Comparison of ENCODE assay signal across 8 mouse cellular contexts in the genomic region with DNA sequence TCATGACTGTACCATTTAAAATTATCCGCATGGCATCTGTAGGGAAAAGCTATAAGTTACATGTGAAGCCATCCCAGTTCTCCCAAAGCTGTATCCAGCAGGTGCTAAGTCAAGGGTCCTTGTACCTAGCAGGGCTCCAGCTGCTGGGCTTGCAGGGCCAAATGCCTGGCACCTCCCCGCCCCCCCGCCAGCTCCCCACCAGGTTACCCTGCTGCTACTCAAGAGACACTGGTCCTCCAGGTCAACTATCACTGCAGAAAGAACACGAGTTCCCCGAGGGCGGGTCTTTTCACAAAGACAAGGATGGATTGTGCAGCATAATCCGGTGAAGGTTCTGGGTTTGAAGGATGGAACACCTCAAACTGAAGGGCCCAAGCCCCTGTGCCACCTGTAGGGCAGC. TPM values are rescaled to one million over a fixed set of nuclear protein-coding genes. Genes with fewer than 3 reads are reported as not detected.
DNase-seq lines count a peak whose midpoint lies in the region; ATAC-seq and TF ChIP-seq lines count a peak whose summit lies in the region.

No protein-coding gene starts in this region.

- H3K4me1 ChIP-seq in heart, embryonic 13.5 days: peaks cover 8% of the 10 kb centered on the region
- peaks cover 7% of the 10 kb centered on the region for H3K4me1 ChIP-seq in cortical plate, adult 2 months (ENCODE audit: control insufficient read depth, insufficient read depth, low read length)
- H3K4me1 ChIP-seq in hindbrain, embryonic 14.5 days (replicated peaks; ENCODE audit: control insufficient read depth, insufficient read depth, low read length): peaks cover 12% of the 10 kb centered on the region; the same call in 1 of the 2 replicates
- peaks cover 18% of the 10 kb centered on the region for H3K4me1 ChIP-seq in midbrain, embryonic 15.5 days

- no peaks in the 10 kb centered on the region for H3K36me3 ChIP-seq in heart, embryonic 13.5 days
- H3K36me3 ChIP-seq in hindbrain, embryonic 14.5 days (replicated peaks; ENCODE audit: control insufficient read depth, insufficient read depth): no peaks in the 10 kb centered on the region
- no peaks in the 10 kb centered on the region for H3K36me3 ChIP-seq in midbrain, embryonic 15.5 days (replicated peaks)

- H3K9me3 ChIP-seq in heart, embryonic 13.5 days: peaks cover 3% of the 10 kb centered on the region; the same call in 1 of the 2 replicates
- H3K9me3 ChIP-seq in hindbrain, embryonic 14.5 days (ENCODE audit: control insufficient read depth, low read length): no peaks in the 10 kb centered on the region
- H3K9me3 ChIP-seq in midbrain, embryonic 15.5 days: no peaks in the 10 kb centered on the region

- no peak for DNase-seq in heart, postnatal 14 days
- no peak for DNase-seq in hindbrain, embryonic 14.5 days (ENCODE audit: low spot score)
- DNase-seq in thymus, postnatal 4 days: no peak
- DNase-seq in natural killer cell, adult 2 months (ENCODE audit: low spot score in 2 of 2): no peak
- no peak for DNase-seq in kidney, postnatal 36 days

- intact Hi-C loops in heart, postnatal 14 days (cut with DNase I): loop anchor here (2.0 kb wide), 1 partner anchor 28 kb away; no protein-coding TSS in a partner anchor

- ATAC-seq in heart, embryonic 13.5 days (ENCODE audit: extremely low read depth, insufficient number of reproducible peaks, low FRiP score, low TSS enrichment): no peak
- 0 out of 2 replicates have a peak, but pooled peaks have one; percentile 18 for ATAC-seq in hindbrain, embryonic 14.5 days (ENCODE audit: low FRiP score)
- peak; percentile 6; the same call in 1 of the 2 replicates for ATAC-seq in midbrain, embryonic 15.5 days (replicated peaks)

- H3K4me2 ChIP-seq in heart, embryonic 13.5 days: peak overlapping the region; percentile 99
- H3K4me2 ChIP-seq in hindbrain, embryonic 14.5 days (replicated peaks): peak overlapping the region; percentile 82
- peak overlapping the region; percentile 84 for H3K4me2 ChIP-seq in midbrain, embryonic 15.5 days

- H3K4me3 ChIP-seq in heart, embryonic 13.5 days: peak overlapping the region; percentile 73
- peak overlapping the region; percentile 74 for H3K4me3 ChIP-seq in cortical plate, adult 2 months (ENCODE audit: insufficient read depth, low read length)
- H3K4me3 ChIP-seq in hindbrain, embryonic 14.5 days (replicated peaks; ENCODE audit: low read length): peak overlapping the region; percentile 60
- H3K4me3 ChIP-seq in midbrain, embryonic 15.5 days: peak overlapping the region; percentile 68

- TF ChIP-seq CTCF in cortical plate, adult 2 months (IDR thresholded peaks at IDR 0.05; ENCODE audit: extremely low read depth, insufficient read depth, low read length): no peak

- no peak for TF ChIP-seq POLR2A in cortical plate, adult 2 months (IDR thresholded peaks at IDR 0.05; ENCODE audit: extremely low read depth, insufficient read depth, low read length)

- H3K9ac ChIP-seq in heart, embryonic 13.5 days: no peak overlapping the region
- H3K9ac ChIP-seq in hindbrain, embryonic 14.5 days: peak overlapping the region; percentile 73
- peak overlapping the region; percentile 69 for H3K9ac ChIP-seq in midbrain, embryonic 15.5 days

- 35% methylated on average over 7 of the region's 7 CpGs for WGBS in heart, embryonic 13.5 days
- 43% methylated on average over 7 of the region's 7 CpGs for WGBS in hindbrain, embryonic 14.5 days
- 41% methylated on average over 7 of the region's 7 CpGs for WGBS in midbrain, embryonic 15.5 days

- no peak overlapping the region for H3K27ac ChIP-seq in heart, embryonic 13.5 days (replicated peaks)
- H3K27ac ChIP-seq in cortical plate, adult 2 months (ENCODE audit: insufficient read depth, low read length): 0 out of 2 replicates have a peak overlapping the region, but pooled peaks have one; percentile 38
- H3K27ac ChIP-seq in hindbrain, embryonic 14.5 days: no peak overlapping the region
- no peak overlapping the region for H3K27ac ChIP-seq in midbrain, embryonic 15.5 days

- H3K27me3 ChIP-seq in heart, embryonic 13.5 days (replicated peaks): peaks cover 60% of the 10 kb centered on the region
- peaks cover 32% of the 10 kb centered on the region for H3K27me3 ChIP-seq in hindbrain, embryonic 14.5 days (ENCODE audit: control insufficient read depth, insufficient read depth, low read length)
- peaks cover 15% of the 10 kb centered on the region for H3K27me3 ChIP-seq in midbrain, embryonic 15.5 days (replicated peaks)

RNA-seq across cellular contexts. Expression of a gene that starts 25.5 kb away (rescaled TPM):
- polyA plus RNA-seq in heart, embryonic 13.5 days (2015; fragmentation: Nextera tagmentation; extraction: Ambion mirVana): 2.3 and 3.3 TPM in 2 replicates
- total RNA-seq in heart, postnatal 14 days (2021): 10 to 100 TPM; 17.6 to 20.8 TPM
- polyA plus RNA-seq in cortical plate, adult 2 months (2012; rRNA removed): 11.0 and 12.9 TPM in 2 replicates
- polyA plus RNA-seq in hindbrain, embryonic 14.5 days (2014; fragmentation: Nextera tagmentation; extraction: Ambion mirVana): 5.2 and 6.2 TPM in 2 replicates
- polyA plus RNA-seq in midbrain, embryonic 15.5 days (2015; fragmentation: Nextera tagmentation; extraction: Ambion mirVana): 4.1 and 4.6 TPM in 2 replicates

RNA-seq across cellular contexts. Expression of a gene that starts 25.8 kb away (rescaled TPM):
- polyA plus RNA-seq in heart, embryonic 13.5 days (2015; fragmentation: Nextera tagmentation; extraction: Ambion mirVana): 0.11 TPM in 1 of 2 replicates, not detected in the other
- 1 to 10 TPM; 1.8 to 2.7 TPM for total RNA-seq in heart, postnatal 14 days (2021)
- 140 and 154 TPM in 2 replicates for polyA plus RNA-seq in cortical plate, adult 2 months (2012; rRNA removed)
- polyA plus RNA-seq in hindbrain, embryonic 14.5 days (2014; fragmentation: Nextera tagmentation; extraction: Ambion mirVana): 1.2 and 2.8 TPM in 2 replicates
- 2.3 and 2.4 TPM in 2 replicates for polyA plus RNA-seq in midbrain, embryonic 15.5 days (2015; fragmentation: Nextera tagmentation; extraction: Ambion mirVana)

Comparison
In these comparisons a context has a peak if more than half of its experiments do, and no peak if none do; other contexts are left out.
1. RNA of a gene that starts 25.8 kb away (polyA plus RNA-seq): 140 to 154 TPM in cortical plate, adult 2 months; 2.3 to 2.4 TPM in midbrain, embryonic 15.5 days, 1.2 to 2.8 TPM in hindbrain, embryonic 14.5 days and 0.11 TPM in heart, embryonic 13.5 days; every median in the first group is over 10 times any median in the second.
2. Peak in every context shown above with its lines, with median percentiles within 50 percentile points of each other: H3K4me2 ChIP-seq and H3K4me3 ChIP-seq.